Mouse (Mus musculus): Measurements from ENCODE around the gene Tns1.

DNA sequence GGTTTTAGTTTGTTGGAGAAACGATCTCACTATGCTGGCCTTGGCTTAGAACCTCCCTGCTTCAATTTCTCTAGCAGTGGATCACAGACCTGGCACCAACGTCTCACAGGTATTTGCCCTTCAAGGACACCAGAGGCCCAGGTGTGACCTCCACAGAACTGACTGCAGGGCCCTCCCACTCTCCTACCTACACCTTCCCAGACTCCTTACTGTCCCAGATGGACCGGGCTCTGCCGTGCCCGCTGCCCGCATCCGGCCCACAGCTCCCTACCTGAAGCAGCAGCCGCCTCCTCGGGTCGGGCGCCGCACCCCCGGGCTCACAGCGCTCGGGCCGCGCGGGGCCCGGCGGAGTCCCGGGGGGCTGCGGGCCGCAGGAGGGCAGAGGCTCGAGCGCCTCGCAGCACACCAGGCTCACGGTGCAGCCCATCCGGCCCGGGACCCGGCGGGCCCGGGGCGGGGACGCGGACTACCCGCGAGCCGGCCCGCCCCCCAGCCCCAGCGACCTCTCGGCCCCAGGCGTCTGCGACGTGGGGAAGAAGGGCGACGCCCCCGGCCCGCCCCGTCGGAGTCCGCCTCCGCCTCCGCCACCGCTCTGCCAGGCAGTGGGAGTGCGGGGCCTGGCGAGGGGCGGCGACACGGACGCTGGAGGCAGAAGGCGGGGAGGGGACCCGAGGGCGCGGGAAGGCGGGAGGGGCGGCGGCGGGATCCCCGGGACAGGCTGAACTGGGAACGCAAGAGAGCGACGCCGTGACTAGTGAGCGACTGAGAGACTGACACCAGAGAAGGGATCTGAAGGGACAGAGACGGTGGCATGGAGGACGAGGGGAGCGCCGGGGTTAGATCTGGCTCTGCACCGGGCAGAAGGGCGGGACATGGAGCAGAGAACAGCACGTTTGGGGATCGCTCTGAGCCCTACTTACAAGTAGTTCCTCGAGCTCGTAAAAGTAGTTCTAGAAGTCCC, at the start of gene Tns1:
- TF ChIP-seq CTCF (IDR thresholded peaks at IDR 0.05) (no peak), EP300 (IDR thresholded peaks at IDR 0.05) (no peak)

Measured in lung, postnatal 0 days (tissue).